Mouse (Mus musculus): ENCODE measurements at regions not wholly inside any gene's neighbourhood (a gene's known extent, or its start where the extent isn't known, plus 50 kb on each side); places are given as distances from the start of the nearest gene placed in this dataset.
"Not testable (repeated sequence)": the region's sequence is repeated elsewhere in the genome, so short reads cannot be mapped to it uniquely, and the experiment has no call there.

GRCm38 (mm10) chr10:95773425-95773980, 69.2 kb downstream of the Gm33543 start:
- DNase-seq (ENCODE audit: low spot score): no peak

- DNase-seq (ENCODE audit: low spot score): no peak
Observed at GRCm38 (mm10) chr10:95772811-95773424, 69.8 kb downstream of the Gm33543 start.

- no peak for DNase-seq (ENCODE audit: low spot score)
Observed at GRCm38 (mm10) chr10:95768974-95769373, 73.8 kb downstream of the Gm33543 start.

GRCm38 (mm10) chr10:95767526-95768161, 75.1 kb downstream of the Gm33543 start:
- no peak for DNase-seq (ENCODE audit: low spot score)

GRCm38 (mm10) chr10:95764129-95764528, 78.6 kb downstream of the Gm33543 start:
- DNase-seq (ENCODE audit: low spot score): no peak

- no peak for DNase-seq (ENCODE audit: low spot score)
Observed at GRCm38 (mm10) chr10:95762632-95763031, 80.1 kb downstream of the Gm33543 start.

GRCm38 (mm10) chr10:95761969-95762368, 80.8 kb downstream of the Gm33543 start:
- DNase-seq (ENCODE audit: low spot score): no peak

GRCm38 (mm10) chr10:95760121-95760870, 82.4 kb downstream of the Gm33543 start:
- no peak for DNase-seq (ENCODE audit: low spot score)

GRCm38 (mm10) chr10:95758181-95758580, 84.5 kb downstream of the Gm33543 start:
- DNase-seq (ENCODE audit: low spot score): no peak

- no peak for DNase-seq (ENCODE audit: low spot score)
Observed at GRCm38 (mm10) chr10:95755429-95755828, 82.2 kb upstream of the Anapc15-ps start.

GRCm38 (mm10) chr10:95753396-95753905, 80.2 kb upstream of the Anapc15-ps start:
- DNase-seq (ENCODE audit: low spot score): no peak

- no peak for DNase-seq (ENCODE audit: low spot score)
Observed at GRCm38 (mm10) chr10:95748360-95748759, 75.1 kb upstream of the Anapc15-ps start.

- no peak for DNase-seq (ENCODE audit: low spot score)
Observed at GRCm38 (mm10) chr10:95747939-95748338, 74.7 kb upstream of the Anapc15-ps start.

GRCm38 (mm10) chr10:95745834-95746620, 72.8 kb upstream of the Anapc15-ps start:
- DNase-seq (ENCODE audit: low spot score): peak; percentile 75

GRCm38 (mm10) chr10:95745254-95745653, 72.0 kb upstream of the Anapc15-ps start:
- peak; percentile 6 for DNase-seq (ENCODE audit: low spot score)

GRCm38 (mm10) chr10:95743627-95744026, 70.4 kb upstream of the Anapc15-ps start:
- DNase-seq (ENCODE audit: low spot score): no peak

- no peak for DNase-seq (ENCODE audit: low spot score)
Observed at GRCm38 (mm10) chr10:95739421-95739820, 66.2 kb upstream of the Anapc15-ps start.

GRCm38 (mm10) chr10:95736743-95737142, 63.5 kb upstream of the Anapc15-ps start:
- not testable (repeated sequence) for DNase-seq (ENCODE audit: low spot score)

GRCm38 (mm10) chr10:95731001-95731400, 57.8 kb upstream of the Anapc15-ps start:
- DNase-seq (ENCODE audit: low spot score): no peak

GRCm38 (mm10) chr10:95729890-95730289, 56.6 kb upstream of the Anapc15-ps start:
- no peak for DNase-seq (ENCODE audit: low spot score)

GRCm38 (mm10) chr10:95725910-95726309, 52.7 kb upstream of the Anapc15-ps start:
- DNase-seq (ENCODE audit: low spot score): no peak
